Mouse (Mus musculus): Measurements from ENCODE around the gene Gm42957.
A peak's percentile ranks its signal among the peaks of the same experiment; 100 is the strongest.
"Not testable (repeated sequence)": the region's sequence is repeated elsewhere in the genome, so short reads cannot be mapped to it uniquely, and the experiment has no call there.

Gene Gm42957

DNA sequence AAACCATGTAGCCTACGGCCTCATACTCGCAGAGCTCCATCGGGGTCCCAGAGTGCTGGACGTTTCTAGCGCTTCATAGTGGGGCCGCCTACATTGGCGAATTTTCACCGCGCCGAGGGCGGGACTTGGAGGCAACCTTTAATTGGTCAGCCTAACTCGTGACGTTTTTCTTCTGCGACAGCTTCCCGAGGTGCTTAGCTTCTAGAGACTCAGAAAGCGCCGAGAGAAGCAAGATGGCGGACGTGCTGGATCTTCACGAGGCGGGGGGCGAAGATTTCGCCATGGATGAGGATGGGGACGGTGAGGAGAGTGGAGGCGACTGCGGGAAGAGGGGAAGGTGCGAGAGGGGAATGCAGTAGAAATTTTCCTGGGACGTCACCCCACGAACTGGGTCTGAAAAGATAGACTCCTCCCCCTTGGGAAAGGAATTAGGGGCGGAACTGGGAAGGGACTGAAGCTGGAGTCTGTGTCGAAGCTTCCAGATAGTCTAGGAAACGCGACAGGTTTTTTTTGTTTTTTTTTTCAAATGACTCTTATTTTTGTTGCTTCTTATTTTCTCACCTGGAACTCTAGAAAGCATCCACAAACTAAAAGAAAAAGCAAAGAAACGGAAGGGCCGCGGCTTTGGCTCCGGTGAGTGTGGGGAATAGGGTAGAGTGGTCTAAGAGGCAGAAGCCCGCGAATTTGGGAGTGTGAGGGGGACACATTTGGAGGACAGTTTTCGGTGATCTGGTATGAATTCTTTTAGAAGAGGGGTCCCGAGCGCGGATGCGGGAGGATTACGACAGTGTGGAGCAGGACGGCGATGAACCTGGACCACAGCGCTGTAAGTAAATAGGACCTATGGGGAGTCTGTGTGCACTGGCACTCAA is 5.3 kb upstream of the Gm42957 start, which contains the start of gene Rbm8a:
TSS of gene Rbm8a (plus strand) at position 205 of the 872 bp plus-strand sequence.
- DNase-seq, result peak; percentile 100

DNA sequence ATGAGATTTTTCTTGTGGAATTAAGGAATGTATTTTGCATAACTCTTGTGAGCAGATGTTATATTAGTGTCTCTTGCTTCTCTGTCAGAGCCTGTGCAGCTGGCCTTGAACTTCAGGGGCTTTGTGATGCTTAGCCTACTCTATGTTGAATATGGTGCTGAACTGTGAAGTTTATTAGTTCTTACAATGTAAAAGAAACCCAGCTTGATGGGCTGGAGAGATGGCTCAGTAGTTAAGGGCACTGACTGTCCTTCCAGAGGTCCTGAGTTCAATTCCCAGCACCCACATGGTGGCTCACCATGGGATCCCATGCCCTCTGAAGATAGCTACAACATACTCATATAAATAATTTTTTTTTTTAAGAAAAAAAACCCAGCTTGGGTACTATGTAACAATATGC is 3.2 kb upstream of the Gm42957 start:
- no peak for DNase-seq

DNA sequence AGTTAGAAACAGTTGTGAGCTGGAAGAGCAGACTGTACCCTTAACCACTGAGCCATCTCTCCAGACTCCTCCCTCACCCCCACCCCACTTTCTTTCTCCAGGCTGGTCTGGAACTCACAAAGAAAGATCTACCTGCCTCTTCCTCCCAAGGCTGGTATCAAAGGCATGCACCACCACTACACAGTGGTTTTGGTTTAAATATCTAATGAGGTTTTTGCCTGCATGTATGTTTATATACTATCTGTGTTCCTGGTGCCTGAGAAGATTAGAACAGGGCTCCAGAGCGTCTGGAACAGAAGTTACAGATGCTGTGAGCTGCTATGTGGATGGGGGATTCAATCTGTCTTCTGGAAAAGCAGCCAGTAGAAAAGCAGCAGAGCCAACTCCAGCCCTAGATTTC is 1.3 kb upstream of the Gm42957 start:
- no peak for DNase-seq

DNA sequence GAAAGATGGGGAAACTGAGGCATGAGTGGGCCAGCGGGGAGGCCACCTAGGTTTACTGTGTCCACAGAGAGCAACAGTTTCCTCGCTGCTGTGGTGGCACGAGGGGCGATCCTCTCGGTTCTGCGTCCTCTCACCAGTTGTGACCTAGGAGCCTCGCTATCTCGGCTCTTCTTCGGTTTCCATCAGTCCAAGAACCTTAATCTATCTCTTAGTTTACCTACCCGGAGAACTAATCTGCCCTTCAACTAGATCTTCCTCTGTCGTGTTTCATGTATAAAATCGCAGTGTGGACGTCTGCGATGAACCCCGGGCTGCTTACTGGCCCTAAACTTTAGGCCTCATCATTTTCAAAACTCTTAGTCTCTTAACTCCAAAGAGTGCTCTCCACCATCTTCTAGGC is 632 bp downstream of the Gm42957 start:
- no peak for DNase-seq

DNA sequence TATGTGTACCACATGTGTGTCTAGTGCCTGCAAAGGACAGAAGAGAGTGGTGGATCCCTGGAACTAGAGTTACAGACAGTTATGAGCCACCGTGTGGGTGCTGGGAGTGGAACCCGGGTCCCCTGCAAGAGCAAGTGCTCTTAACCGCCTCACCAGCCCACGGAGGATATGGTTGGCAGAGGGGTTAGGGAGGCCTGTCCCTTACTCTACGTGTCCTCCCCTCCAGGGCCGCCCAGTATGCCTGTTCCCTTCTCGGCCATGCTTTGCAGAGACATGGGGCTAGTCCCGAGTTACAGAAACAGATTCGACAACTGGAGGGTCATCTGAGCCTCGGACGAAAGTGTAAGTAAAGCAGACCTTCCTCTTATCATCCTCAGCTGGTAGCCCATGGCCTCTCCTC is 1.2 kb downstream of the Gm42957 start:
- DNase-seq, result no peak

DNA sequence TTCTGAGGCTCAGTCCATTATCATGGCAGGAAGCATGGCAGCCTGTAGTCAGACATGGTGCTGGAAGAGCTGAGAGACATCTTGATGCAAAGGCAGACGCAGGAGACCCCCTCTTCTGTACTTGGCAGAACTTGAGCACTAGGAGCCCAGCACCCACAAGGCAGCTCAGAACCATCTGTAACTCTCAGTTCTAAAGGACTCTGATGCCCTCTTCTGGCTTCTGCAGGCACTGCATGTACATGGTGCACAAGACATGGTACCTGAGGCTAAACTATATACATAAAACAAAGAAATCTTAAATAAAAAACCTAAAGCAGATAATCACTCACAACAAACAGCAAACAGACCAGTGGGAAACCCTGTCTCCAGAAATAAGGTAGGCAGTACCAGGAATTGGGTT is 3.9 kb downstream of the Gm42957 start:
- DNase-seq, result peak; percentile 62

DNA sequence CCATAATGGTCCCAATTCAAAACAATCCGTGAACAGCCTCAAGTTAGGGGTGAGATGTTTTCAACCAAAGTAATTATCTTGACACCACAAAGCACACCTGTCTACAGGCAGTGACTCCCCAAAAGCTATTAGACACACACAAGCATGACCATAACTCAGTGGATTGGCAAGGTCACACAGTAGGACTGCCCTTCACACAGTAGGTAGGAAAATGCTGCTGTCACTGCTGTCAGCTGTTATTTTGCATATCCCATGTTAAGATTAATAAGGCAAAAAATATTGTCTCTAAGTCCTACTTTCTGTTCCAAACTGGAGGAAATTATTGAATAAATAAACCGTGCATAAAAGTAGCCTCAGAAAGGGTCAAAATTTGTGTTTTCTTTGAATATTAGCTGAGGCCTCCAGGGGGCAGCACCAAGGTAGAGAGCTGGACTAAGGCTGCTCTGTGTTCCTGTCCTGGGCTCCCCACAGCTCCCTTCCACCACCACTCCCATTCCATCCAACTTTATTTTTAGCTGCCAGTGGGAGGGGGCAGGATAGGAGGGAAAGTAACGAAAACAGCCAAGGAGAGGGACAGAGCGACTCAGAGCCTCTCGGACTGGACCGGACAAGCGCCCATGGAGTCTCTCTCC is 9.9 kb downstream of the Gm42957 start, which contains the start of gene Itga10:
TSS of gene Itga10 (plus strand) at position 567 of the 632 bp plus-strand sequence.
- peak; percentile 66 for DNase-seq

DNA sequence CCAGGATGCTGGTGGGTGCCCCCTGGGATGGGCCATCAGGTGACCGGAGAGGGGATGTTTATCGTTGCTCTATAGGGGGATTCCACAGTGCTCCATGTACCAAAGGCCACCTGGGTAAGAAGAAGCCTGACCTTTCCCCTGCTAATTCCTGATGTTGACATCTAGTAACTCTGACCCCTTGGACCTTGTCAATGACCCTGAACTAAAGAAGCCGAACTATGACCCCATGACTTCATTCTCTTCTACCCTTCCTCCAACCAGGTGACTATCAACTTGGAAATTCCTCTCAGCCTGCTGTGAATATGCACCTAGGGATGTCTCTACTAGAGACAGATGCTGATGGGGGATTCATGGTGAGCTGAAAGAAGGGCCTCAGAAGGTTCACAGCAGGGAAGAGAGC is 12.1 kb downstream of the Gm42957 start:
- DNase-seq, result no peak

DNA sequence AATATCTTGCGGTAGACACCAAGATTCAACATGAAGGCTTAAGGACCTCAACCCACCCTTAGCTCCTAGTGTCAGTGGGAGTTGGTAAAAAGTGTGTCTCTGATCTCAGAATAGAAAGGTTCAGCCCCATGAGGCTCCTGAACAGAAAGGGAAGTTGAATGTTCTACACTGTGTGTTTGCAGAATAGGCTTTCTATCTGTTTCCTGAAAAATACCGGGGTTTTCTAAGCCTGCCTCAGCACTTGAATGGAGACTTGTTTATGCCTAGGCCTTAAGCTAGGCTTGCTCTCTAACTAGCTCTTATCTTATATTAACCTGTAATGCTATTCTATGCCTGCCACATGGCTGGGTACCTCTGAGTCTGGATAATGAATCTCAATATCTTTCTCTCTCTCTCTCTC is 25.6 kb downstream of the Gm42957 start:
- DNase-seq, result no peak

DNA sequence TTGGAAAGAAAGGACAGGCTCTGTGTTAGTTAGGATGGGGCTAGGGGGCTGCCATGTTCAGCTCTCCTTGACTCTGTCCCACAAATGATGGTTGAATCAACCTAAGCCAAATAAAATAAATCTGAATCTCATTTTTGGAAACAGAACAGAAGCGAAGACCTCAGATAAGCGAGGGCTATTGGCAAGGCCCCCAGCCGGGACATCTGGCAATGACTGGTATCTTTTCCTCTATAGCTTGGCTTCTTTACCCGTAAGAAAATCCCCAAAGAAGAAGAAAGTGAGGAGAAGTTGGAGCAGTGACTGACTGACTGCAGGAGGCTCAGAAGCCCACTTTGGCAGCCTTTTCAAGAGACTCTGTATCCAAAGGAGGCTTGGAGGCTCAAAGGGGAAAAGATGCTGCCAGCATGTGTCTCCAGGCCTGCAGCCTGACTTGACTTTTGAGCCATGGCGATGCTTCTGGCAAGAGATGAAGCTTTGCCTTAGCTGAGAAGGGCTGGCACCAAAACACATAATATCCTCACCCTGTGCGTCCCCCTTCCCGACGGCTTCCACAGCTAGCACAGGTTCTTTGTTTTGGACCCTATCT is 27.6 kb downstream of the Gm42957 start:
- DNase-seq, result no peak

DNA sequence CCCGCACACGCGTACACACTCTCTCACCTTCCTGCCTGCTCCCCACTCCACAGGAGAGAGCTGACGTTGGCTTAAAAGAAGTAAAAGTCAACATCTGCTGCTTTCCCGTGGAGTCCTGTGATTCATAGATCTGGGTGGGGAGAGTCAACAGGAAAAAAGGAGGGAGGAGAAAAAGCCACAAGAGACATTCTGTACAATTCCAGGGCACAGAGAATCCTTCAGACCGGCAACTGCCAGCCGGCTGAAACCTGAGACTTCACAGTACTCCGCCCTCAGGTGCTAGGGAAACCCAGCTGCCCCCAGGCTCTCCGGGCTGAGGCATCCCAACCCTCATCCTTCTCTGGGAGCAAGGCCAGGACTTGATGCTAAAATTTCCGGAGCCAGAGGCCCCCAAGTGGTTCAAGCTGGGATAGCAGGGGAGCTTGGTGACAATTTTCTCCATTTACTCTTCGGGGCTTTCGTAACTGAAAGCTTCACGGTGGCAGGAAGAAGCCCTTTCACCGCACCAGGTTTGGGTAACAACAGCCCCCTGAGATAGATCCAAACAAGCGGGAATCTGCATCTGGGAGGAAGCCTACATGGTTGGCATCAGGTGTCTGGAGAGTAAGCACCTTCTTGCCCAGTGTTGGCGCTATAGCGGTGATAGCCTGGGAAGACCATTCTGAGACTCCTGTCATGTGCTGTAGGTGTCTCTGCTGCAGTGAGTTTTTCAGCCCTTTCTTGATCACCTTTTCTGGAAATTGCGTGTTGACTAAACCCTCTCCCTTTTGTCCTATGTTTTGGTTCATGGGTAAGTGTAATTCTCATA is 28.4 kb downstream of the Gm42957 start:
- DNase-seq, result peak; percentile 89

DNA sequence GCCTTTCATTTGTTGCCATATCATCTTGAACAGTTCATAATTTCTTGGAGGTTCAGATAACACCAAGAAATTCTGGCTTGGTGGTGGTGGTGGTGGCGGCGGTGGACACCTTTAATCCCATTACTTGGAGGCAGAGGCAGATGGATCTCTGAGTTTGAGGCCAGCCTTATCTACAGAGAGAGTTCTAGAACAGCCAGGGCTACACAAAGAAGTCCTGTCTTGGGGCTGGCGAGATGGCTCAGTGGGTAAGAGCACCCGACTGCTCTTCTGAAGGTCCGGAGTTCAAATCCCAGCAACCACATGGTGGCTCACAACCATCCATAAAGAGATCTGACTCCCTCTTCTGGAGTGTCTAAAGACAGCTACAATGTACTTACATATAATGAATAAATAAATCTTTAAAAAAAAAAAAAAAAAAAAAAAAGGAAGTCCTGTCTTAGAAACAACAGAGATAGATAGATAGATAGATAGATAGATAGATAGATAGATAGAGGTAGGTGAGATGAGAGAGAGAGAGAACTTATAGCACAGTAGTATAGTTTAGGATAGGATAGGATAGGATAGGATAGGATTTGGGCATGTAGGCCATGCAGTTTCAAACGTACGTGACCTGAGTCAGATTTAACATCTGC is 30.6 kb downstream of the Gm42957 start:
- not testable (repeated sequence) for DNase-seq

DNA sequence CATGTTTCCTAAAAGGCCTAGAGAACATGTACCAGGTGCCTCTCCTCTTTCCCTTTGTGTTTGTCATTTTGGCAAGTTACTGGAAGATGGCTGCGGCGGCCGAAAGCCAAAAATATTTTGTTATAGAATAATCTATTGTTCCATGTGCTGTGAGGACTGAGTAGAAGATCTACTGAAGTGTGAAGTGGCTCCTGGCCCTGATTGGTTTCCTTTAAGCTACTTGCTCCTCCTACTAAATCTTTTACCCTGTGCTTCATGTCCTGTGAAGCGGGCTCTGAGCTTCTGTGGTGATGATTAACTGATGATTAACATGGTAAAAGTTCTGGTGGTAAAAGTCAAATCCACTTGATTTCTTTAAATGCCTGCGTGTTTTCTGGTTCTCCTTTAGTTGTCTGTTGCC is 31.6 kb downstream of the Gm42957 start:
- no peak for DNase-seq

DNA sequence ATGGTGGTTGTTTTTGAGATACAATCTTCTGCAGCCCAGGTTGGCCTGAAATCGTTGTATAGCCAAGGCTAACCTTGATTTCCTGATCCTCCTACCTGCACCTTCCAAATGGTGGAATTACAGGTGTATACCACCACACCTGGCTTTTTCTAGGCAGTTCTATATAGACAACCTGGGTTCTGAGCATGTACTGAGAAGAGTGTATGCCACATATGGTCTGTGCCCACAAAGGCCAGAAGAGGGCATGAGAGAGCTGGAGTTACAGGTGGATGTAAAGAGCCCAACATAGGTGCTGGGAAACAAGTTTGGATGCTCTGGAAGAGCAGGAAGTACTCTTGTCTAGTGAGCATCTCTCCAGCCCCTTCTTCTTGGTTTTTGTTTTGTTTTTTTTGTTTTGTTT is 32.0 kb downstream of the Gm42957 start:
- no peak for DNase-seq

DNA sequence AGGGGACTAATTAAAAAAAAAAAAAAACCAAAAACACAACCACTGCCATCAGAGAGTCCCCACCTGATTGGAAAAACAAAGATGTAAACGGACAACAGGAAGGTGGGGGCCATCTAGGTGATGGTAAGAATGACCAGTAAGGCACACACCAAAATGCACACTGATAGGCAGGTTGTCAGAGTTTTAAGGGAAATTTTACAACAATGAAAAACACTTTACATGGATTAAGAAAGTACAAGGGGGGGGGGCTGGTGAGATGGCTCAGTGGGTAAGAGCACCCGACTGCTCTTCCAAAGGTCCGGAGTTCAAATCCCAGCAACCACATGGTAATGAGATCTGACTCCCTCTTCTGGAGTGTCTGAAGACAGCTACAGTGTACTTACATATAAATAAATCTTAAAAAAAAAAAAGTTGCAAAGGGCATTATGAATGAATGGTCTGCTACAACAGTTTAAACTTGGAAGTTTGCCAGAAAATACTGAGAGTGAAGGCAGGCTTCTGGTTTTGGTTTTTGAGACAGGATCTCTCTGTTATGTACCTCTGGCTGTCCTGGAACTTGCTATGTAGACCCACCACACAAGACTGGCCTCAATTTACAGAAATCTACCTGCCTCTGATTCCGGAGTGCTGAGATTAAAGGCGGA is 33.3 kb downstream of the Gm42957 start:
- no peak for DNase-seq

DNA sequence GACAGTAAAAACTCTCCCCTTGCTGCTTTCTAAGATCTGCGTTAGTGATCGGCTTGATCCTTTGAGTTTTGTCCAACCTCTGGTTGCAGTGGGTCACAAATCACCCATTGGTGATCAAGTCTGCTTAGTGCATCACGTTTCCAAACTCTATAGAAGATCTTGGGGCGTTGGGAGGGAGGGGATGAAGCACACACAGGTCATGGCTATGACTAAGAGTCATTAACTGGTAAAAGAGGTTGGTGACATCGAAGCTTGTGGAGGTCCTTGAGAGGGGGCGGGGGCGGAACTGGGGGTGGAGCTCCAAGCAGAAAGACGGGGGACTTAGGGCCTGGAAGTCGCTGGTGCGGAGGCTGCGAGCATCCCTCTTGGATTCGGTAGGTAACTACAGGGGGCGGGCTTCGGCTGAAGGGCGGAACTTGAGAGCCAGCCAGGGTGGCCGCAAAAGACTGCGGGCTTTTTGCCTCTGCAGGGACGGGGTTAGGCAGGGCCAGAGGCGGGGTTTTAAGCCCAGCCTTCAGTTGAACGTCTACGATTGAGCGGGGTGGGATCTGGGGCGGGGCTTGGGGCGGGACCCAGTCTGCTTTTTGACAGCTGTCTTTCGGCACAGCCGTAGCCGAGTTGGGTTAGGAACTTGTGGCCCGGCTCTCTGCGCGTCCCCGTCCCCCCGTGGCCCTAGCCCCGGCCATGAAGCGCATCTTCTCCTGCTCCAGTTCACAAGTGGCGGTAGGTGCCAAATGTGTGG is 34.6 kb downstream of the Gm42957 start, which contains the start of gene Ankrd35:
TSS of gene Ankrd35 (plus strand) at position 405 of the 742 bp plus-strand sequence.
- peak; percentile 92 for DNase-seq

DNA sequence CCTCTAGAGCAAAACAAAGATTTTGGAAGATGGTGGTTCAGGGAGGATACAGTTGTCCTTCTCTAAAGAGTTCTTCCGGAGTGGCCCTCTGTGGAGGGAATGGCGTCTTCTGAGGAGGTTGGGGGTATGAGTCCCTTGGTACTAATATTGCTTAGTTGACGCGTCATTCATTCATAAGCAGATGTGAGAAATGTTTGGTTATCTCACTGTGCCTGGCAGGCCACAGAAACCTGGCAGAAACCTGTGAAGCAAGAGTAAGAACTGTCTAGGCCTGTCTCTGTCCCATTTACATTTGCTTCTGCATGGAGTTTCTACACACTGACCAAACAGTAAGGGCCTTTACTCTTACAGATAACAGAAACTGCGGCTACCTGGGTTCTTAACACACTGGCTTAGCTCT is 36.2 kb downstream of the Gm42957 start:
- DNase-seq, result no peak

DNA sequence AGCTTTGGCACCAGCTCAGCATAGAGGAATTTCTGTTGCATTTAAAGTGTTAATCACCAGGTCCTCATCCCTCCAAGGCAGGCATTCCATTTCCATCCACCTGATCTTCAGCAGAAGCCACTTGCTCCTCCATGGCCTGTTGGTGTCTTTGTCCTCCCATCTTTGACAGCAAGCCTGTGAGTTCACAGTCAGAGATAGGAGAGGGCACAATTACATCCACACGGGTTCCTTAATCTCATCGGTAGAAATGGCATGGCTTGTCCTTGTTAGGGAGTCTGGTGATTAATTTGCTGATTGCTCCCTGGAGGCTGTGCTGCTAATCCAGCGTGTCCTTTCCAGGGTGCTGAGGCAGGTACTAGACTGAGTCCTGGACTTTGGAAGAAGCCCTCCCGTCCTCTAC is 38.2 kb downstream of the Gm42957 start:
- DNase-seq, result no peak

DNA sequence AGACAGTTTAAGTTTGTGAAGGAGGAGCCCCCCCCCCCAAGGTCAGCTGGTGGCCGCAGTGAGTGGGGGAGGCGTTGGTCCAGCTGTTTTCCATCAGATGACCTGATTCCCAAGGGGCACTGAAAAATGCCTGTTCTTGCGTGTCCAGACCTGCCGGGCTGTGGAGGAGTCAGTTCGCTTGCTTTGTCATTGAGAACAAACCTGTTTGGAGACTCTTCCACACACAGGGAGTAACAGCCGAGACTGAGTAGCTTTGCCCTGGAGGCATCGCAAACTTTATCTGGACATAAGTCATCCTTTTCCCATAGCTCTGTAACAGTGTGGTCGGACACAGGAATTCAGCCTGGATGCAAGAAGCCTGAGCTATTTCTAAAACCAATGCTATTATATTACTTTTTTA is 39.2 kb downstream of the Gm42957 start:
- peak; percentile 73 for DNase-seq

DNA sequence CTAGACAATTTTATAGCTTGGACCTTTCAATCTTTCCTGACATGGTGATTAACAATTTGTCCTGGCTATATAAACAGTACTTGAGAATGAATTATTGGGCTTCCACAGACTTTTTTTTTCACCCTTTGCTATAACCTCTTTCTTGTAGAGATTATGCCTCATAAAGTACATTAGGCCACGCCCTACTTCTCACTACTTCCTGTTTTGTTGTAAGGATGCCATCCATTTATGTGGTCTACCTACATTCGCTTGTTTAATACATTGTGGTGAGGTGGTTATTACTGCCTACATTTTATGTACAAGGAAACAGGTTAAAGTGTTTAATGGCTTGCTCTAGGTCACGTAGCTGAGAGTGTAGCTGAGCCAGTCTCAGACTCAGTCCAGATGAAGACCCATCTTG is 39.9 kb downstream of the Gm42957 start:
- no peak for DNase-seq

DNA sequence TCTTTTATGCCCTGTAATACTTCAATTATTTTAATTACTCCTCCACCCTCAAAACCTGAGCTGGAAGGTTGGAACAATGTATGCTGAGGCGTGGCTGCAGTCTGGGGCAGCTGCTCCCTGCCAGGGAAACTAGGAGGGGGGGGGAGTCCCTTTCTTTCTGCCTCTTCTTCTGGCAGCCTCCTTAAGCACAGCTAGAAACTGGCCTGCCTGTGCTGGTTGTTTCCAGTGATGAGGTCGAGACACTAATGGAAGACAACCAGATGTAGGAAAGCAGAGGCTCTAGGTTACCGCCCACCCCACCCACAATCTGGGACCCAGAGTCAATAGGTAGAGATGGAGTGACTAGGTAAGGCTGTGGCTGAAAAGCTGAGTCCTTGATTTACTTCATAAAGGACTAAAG is 40.4 kb downstream of the Gm42957 start:
- no peak for DNase-seq
